In genomic region chr7:89338350-89339141, GRCm38 (mm10) we compare ENCODE assay signal across 8 mouse cellular contexts.
A peak's percentile ranks its signal among the peaks of the same experiment; 100 is the strongest.
DNase-seq lines count a peak whose midpoint lies in the region; ATAC-seq and TF ChIP-seq lines count a peak whose summit lies in the region.

No protein-coding gene starts in this region.

- H3ac ChIP-seq in C2C12 (ENCODE audit: control insufficient read depth, insufficient read length, low read depth) = peak overlapping the region; percentile 63

- H3K4me2 ChIP-seq in heart, embryonic 13.5 days = peak overlapping the region; percentile 90
- peak overlapping the region; percentile 78 for H3K4me2 ChIP-seq in liver, embryonic 12.5 days
- H3K4me2 ChIP-seq in stomach, embryonic 15.5 days = peak overlapping the region; percentile 77

- H3K79me3 ChIP-seq in C2C12 (ENCODE audit: low read depth) = peaks cover 9% of the 10 kb centered on the region

- ATAC-seq in heart, embryonic 13.5 days (ENCODE audit: extremely low read depth, insufficient number of reproducible peaks, low FRiP score, low TSS enrichment) = peak; percentile 87
- peak; percentile 95 for ATAC-seq in liver, embryonic 12.5 days
- peak; percentile 94 for ATAC-seq in stomach, embryonic 15.5 days (ENCODE audit: insufficient read depth, low FRiP score, low read depth)

- H3K4me3 ChIP-seq in C2C12 (ENCODE audit: insufficient read depth, poor library complexity, severe bottlenecking) = peak overlapping the region; percentile 61
- H3K4me3 ChIP-seq in erythroblast, embryonic 14.5 days (replicated peaks) = peak overlapping the region; percentile 68
- H3K4me3 ChIP-seq in heart, embryonic 13.5 days = peak overlapping the region; percentile 85
- peak overlapping the region; percentile 67 for H3K4me3 ChIP-seq in liver, embryonic 12.5 days
- H3K4me3 ChIP-seq in stomach, embryonic 15.5 days (replicated peaks) = peak overlapping the region; percentile 92

- no peaks in the 10 kb centered on the region for H3K9me3 ChIP-seq in erythroblast, embryonic 14.5 days (ENCODE audit: control insufficient read depth, low read length)
- no peaks in the 10 kb centered on the region for H3K9me3 ChIP-seq in heart, embryonic 13.5 days
- H3K9me3 ChIP-seq in liver, embryonic 12.5 days (replicated peaks) = no peaks in the 10 kb centered on the region
- no peaks in the 10 kb centered on the region for H3K9me3 ChIP-seq in stomach, embryonic 15.5 days

- peaks cover 30% of the 10 kb centered on the region for H3K4me1 ChIP-seq in erythroblast, embryonic 14.5 days (ENCODE audit: control insufficient read depth)
- peaks cover 36% of the 10 kb centered on the region for H3K4me1 ChIP-seq in heart, embryonic 13.5 days
- H3K4me1 ChIP-seq in liver, embryonic 12.5 days = peaks cover 34% of the 10 kb centered on the region
- H3K4me1 ChIP-seq in stomach, embryonic 15.5 days = peaks cover 9% of the 10 kb centered on the region; the same call in 1 of the 2 replicates

- TF ChIP-seq POLR2A in brain, embryonic 14.5 days (IDR thresholded peaks at IDR 0.05; ENCODE audit: borderline replicate concordance, extremely low read depth, insufficient read depth, insufficient read length, poor library complexity, severe bottlenecking) = peak; percentile 54; the same call in 1 of the 2 replicates

- H3K27ac ChIP-seq in heart, embryonic 13.5 days (replicated peaks) = peak overlapping the region; percentile 70
- peak overlapping the region; percentile 54 for H3K27ac ChIP-seq in liver, embryonic 12.5 days
- peak overlapping the region; percentile 77 for H3K27ac ChIP-seq in stomach, embryonic 15.5 days

- peaks cover 31% of the 10 kb centered on the region for H3K79me2 ChIP-seq in C2C12 (ENCODE audit: control insufficient read depth, insufficient read depth)

- WGBS in heart, embryonic 13.5 days = under 1% methylated on average over 57 of the region's 57 CpGs
- WGBS in liver, embryonic 12.5 days (ENCODE audit: insufficient replicate concordance) = 1% methylated on average over 57 of the region's 57 CpGs
- under 1% methylated on average over 57 of the region's 57 CpGs for WGBS in stomach, embryonic 15.5 days

- H3K27me3 ChIP-seq in C2C12 (ENCODE audit: control insufficient read depth, insufficient read depth, insufficient read length) = no peaks in the 10 kb centered on the region
- H3K27me3 ChIP-seq in erythroblast, embryonic 14.5 days (ENCODE audit: control insufficient read depth) = no peaks in the 10 kb centered on the region
- H3K27me3 ChIP-seq in heart, embryonic 13.5 days (replicated peaks) = no peaks in the 10 kb centered on the region
- H3K27me3 ChIP-seq in liver, embryonic 12.5 days (replicated peaks) = no peaks in the 10 kb centered on the region
- no peaks in the 10 kb centered on the region for H3K27me3 ChIP-seq in stomach, embryonic 15.5 days (replicated peaks)

- peak; percentile 95 for DNase-seq in brain, embryonic 14.5 days (ENCODE audit: low read depth)
- peak; percentile 96 for DNase-seq in kidney, postnatal 10 days
- DNase-seq in natural killer cell, adult 2 months (ENCODE audit: low spot score in 2 of 2) = peak; percentile 90 to 91

- no peak for TF ChIP-seq CTCF in C2C12 (IDR thresholded peaks at IDR 0.05; ENCODE audit: control insufficient read depth, insufficient read depth, insufficient read length)
- no peak for TF ChIP-seq CTCF in brain, embryonic 14.5 days (IDR thresholded peaks at IDR 0.05; ENCODE audit: borderline replicate concordance, extremely low read depth, insufficient read depth, insufficient read length)

- H3K9ac ChIP-seq in heart, embryonic 13.5 days = peak overlapping the region; percentile 90
- peak overlapping the region; percentile 72 for H3K9ac ChIP-seq in liver, embryonic 12.5 days
- peak overlapping the region; percentile 75 for H3K9ac ChIP-seq in stomach, embryonic 15.5 days

- H3K36me3 ChIP-seq in C2C12 (ENCODE audit: control insufficient read depth, insufficient read depth) = no peaks in the 10 kb centered on the region
- no peaks in the 10 kb centered on the region for H3K36me3 ChIP-seq in erythroblast, embryonic 14.5 days (ENCODE audit: control insufficient read depth)
- no peaks in the 10 kb centered on the region for H3K36me3 ChIP-seq in heart, embryonic 13.5 days
- H3K36me3 ChIP-seq in liver, embryonic 12.5 days = no peaks in the 10 kb centered on the region
- H3K36me3 ChIP-seq in stomach, embryonic 15.5 days = no peaks in the 10 kb centered on the region

TF ChIP-seq in C2C12, 6 proteins besides CTCF, POLR2A, EP300 and RAD21:
- TF ChIP-seq MYOD1 (IDR thresholded peaks at IDR 0.05; ENCODE audit: control insufficient read depth, insufficient read length, low read depth) (no peak), MAX (IDR thresholded peaks at IDR 0.05) (peak; percentile 14), MYOG (IDR thresholded peaks at IDR 0.05; ENCODE audit: control insufficient read depth, extremely low read depth, insufficient read length) (no peak), USF1 (IDR thresholded peaks at IDR 0.05; ENCODE audit: low read depth) (no peak), FOSL1 (IDR thresholded peaks at IDR 0.05; ENCODE audit: insufficient read depth, low read length, poor library complexity, severe bottlenecking) (no peak)

Comparison
In these comparisons a context has a peak if more than half of its experiments do, and no peak if none do; other contexts are left out.
1. Peak in every context shown above with its lines: DNase-seq, ATAC-seq, H3K4me3 ChIP-seq and H3K27ac ChIP-seq.